Mouse (Mus musculus) embryonic facial prominence, embryonic 11.5 days (tissue): ENCODE measurements around the gene Sipa1l2. TPM values are rescaled to one million over a fixed set of nuclear protein-coding genes. Genes with fewer than 3 reads are reported as not detected.

Experiments
- ATAC-seq: fragments of 200-750 bp; cut with Nextera tagmentation; replicated peaks from 2 replicates; pipeline ENCODE4 v1.8.0; 2017; ENCODE audit warnings: low read depth; ENCODE audit not compliant: insufficient number of reproducible peaks, low FRiP score, low TSS enrichment
- DNase-seq: peaks from one replicate; pipeline ENCODE4 v3.0.0-alpha.2; 2015; ENCODE audit warnings: low spot score
- H3K27ac ChIP-seq: fragments of 300-500 bp; sonication (generic); replicated peaks from 2 replicates; pipeline ENCODE4 v1.5.1; 2014; ENCODE audit warnings: mild to moderate bottlenecking, low read depth, low read length, control low read depth
- H3K27me3 ChIP-seq: fragments of 300-500 bp; sonication (generic); 2 replicates; pipeline ENCODE4 v1.6.1; 2014; ENCODE audit warnings: mild to moderate bottlenecking, low read length, moderate library complexity, mixed read lengths; ENCODE audit not compliant: control insufficient read depth, insufficient read depth
- H3K36me3 ChIP-seq: fragments of 300-500 bp; sonication (generic); replicated peaks from 2 replicates; pipeline ENCODE4 v1.6.1; 2014; ENCODE audit warnings: low read depth, mild to moderate bottlenecking, low read length, moderate library complexity, mixed read lengths; ENCODE audit not compliant: control insufficient read depth, insufficient read depth
- H3K4me1 ChIP-seq: fragments of 300-500 bp; sonication (generic); 2 replicates; pipeline ENCODE4 v1.6.1; 2014; ENCODE audit warnings: low read length, mixed read lengths; ENCODE audit not compliant: control insufficient read depth, insufficient read depth
- H3K4me2 ChIP-seq: fragments of 300-500 bp; sonication (generic); 2 replicates; pipeline ENCODE4 v1.6.1; 2014; ENCODE audit warnings: low read depth, mild to moderate bottlenecking, control low read depth, low read length, moderate library complexity
- H3K4me3 ChIP-seq: fragments of 300-500 bp; sonication (generic); 2 replicates; pipeline ENCODE4 v1.5.1; 2014; ENCODE audit warnings: low read depth, low read length, control low read depth
- H3K9ac ChIP-seq: fragments of 300-500 bp; sonication (generic); replicated peaks from 2 replicates; pipeline ENCODE4 v1.6.1; 2014; ENCODE audit warnings: mild to moderate bottlenecking, control low read depth, low read length
- H3K9me3 ChIP-seq: fragments of 300-500 bp; sonication (generic); replicated peaks from 2 replicates; pipeline ENCODE4 v1.6.1; 2016; ENCODE audit warnings: mild to moderate bottlenecking, low read length, inconsistent platforms, mixed read lengths; ENCODE audit not compliant: control insufficient read depth
- WGBS: fragments of 180-500 bp; shearing (Covaris S2); extraction: QIAGEN DNeasy Blood & Tissue Kit; methylation state at CpG from one replicate; pipeline ENCODE4 v1.1.7; 2014; 5-methylcytosine and 5-hydroxymethylcytosine counted together
- polyA plus RNA-seq: library from polyadenylated mRNA; unstranded; fragments of >200 nt; fragmentation: Nextera tagmentation; extraction: Ambion mirVana; gene quantifications from 2 replicates; pipeline ENCODE4 v1.2.1, GENCODE M21; 2014

Sipa1l2 gene
- polyA plus RNA-seq, 1 experiment from 2014 or later, result 9.4 TPM

- no peak for DNase-seq
- Histone ChIP-seq H3K4me2 (no peak overlapping the region), H3K4me3 (no peak overlapping the region), H3K9ac (no peak overlapping the region), H3K9me3 (no peaks in the 10 kb centered on the region), H3K36me3 (no peaks in the 10 kb centered on the region), H3K27ac (no peak overlapping the region), H3K27me3 (no peaks in the 10 kb centered on the region), H3K4me1 (no peaks in the 10 kb centered on the region)
- no peak for ATAC-seq
- 81% methylated on average over 6 of the region's 6 CpGs for WGBS
These were observed 40.1 kb upstream of the Sipa1l2 start for GRCm38 (mm10) chr8:125609737-125610136.

GRCm38 (mm10) chr8:125607714-125608223 is 38.2 kb upstream of the Sipa1l2 start:
- H3K4me3 ChIP-seq, result no peak overlapping the region
- H3K36me3 ChIP-seq, result no peaks in the 10 kb centered on the region
- WGBS, result 86% methylated on average over 4 of the region's 4 CpGs
- no peak for DNase-seq
- no peak overlapping the region for H3K27ac ChIP-seq
- no peaks in the 10 kb centered on the region for H3K9me3 ChIP-seq
- no peak for ATAC-seq
- no peak overlapping the region for H3K4me2 ChIP-seq
- H3K27me3 ChIP-seq, result no peaks in the 10 kb centered on the region
- H3K9ac ChIP-seq, result no peak overlapping the region
- no peaks in the 10 kb centered on the region for H3K4me1 ChIP-seq

- Histone ChIP-seq H3K4me3 (no peak overlapping the region), H3K27ac (no peak overlapping the region), H3K36me3 (no peaks in the 10 kb centered on the region), H3K4me2 (no peak overlapping the region), H3K27me3 (no peaks in the 10 kb centered on the region), H3K9me3 (no peaks in the 10 kb centered on the region), H3K9ac (no peak overlapping the region), H3K4me1 (no peaks in the 10 kb centered on the region)
- ATAC-seq (no peak), DNase-seq (no peak)
- 63% methylated on average over 3 of the region's 3 CpGs for WGBS
These were observed 37.3 kb upstream of the Sipa1l2 start for GRCm38 (mm10) chr8:125606937-125607336.

GRCm38 (mm10) chr8:125604817-125605512 is 35.4 kb upstream of the Sipa1l2 start:
- H3K27ac ChIP-seq, result no peak overlapping the region
- 71% methylated on average over 8 of the region's 8 CpGs for WGBS
- no peaks in the 10 kb centered on the region for H3K9me3 ChIP-seq
- no peak for DNase-seq
- no peak overlapping the region for H3K9ac ChIP-seq
- no peak overlapping the region for H3K4me3 ChIP-seq
- H3K36me3 ChIP-seq, result no peaks in the 10 kb centered on the region
- no peaks in the 10 kb centered on the region for H3K27me3 ChIP-seq
- ATAC-seq, result no peak
- H3K4me2 ChIP-seq, result no peak overlapping the region
- H3K4me1 ChIP-seq, result no peaks in the 10 kb centered on the region

- no peaks in the 10 kb centered on the region for H3K36me3 ChIP-seq
- no peaks in the 10 kb centered on the region for H3K9me3 ChIP-seq
- 91% methylated on average over 18 of the region's 18 CpGs for WGBS
- no peak overlapping the region for H3K4me2 ChIP-seq
- ATAC-seq (no peak), DNase-seq (no peak)
- H3K4me1 ChIP-seq, result no peaks in the 10 kb centered on the region
- H3K27ac ChIP-seq, result no peak overlapping the region
- H3K4me3 ChIP-seq, result no peak overlapping the region
- no peak overlapping the region for H3K9ac ChIP-seq
- no peaks in the 10 kb centered on the region for H3K27me3 ChIP-seq
These were observed 34.7 kb upstream of the Sipa1l2 start for GRCm38 (mm10) chr8:125604213-125604816.

GRCm38 (mm10) chr8:125603312-125603840 is 33.8 kb upstream of the Sipa1l2 start:
- no peak overlapping the region for H3K9ac ChIP-seq
- H3K4me3 ChIP-seq, result no peak overlapping the region
- no peaks in the 10 kb centered on the region for H3K36me3 ChIP-seq
- H3K4me1 ChIP-seq, result no peaks in the 10 kb centered on the region
- ATAC-seq (no peak), DNase-seq (no peak)
- H3K27ac ChIP-seq, result no peak overlapping the region
- H3K9me3 ChIP-seq, result no peaks in the 10 kb centered on the region
- H3K4me2 ChIP-seq, result no peak overlapping the region
- no peaks in the 10 kb centered on the region for H3K27me3 ChIP-seq
- WGBS, result 87% methylated on average over 8 of the region's 8 CpGs

GRCm38 (mm10) chr8:125600033-125600686 is 30.6 kb upstream of the Sipa1l2 start:
- Histone ChIP-seq H3K9me3 (no peaks in the 10 kb centered on the region), H3K4me1 (no peaks in the 10 kb centered on the region), H3K27ac (no peak overlapping the region), H3K27me3 (no peaks in the 10 kb centered on the region), H3K4me3 (no peak overlapping the region), H3K9ac (no peak overlapping the region), H3K4me2 (no peak overlapping the region), H3K36me3 (no peaks in the 10 kb centered on the region)
- ATAC-seq, result no peak
- WGBS, result 80% methylated on average over 12 of the region's 12 CpGs
- DNase-seq, result no peak
